ENCODE assay signal across 8 mouse cellular contexts in the genomic region with DNA sequence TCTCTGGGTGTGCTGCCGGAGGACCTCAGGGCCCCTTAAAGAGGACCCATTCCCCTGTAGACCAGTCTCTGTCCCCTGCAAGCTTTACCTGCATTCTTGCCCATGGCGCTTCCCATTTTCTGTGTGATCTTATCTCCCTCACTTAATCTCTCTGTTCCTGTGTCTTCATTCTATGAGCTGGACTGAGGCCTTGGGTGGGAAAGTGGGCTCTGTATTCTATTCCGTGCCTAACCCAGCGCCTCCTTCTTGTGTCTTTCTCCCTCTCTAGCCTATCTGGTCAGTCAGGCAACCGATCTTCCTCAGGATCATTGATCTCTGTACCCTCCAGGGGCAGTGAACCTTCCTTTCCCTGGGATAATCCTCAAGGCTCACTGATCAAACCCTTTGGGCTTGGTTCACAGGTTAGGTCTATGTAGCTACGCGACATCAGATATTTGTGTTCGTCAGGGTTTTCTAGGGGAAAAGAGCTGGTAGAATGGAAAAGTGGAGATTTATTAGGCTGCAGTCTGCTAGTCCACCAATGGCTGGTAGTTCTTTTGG. TPM values are rescaled to one million over a fixed set of nuclear protein-coding genes. Genes with fewer than 3 reads are reported as not detected.
DNase-seq lines count a peak whose midpoint lies in the region; ATAC-seq and TF ChIP-seq lines count a peak whose summit lies in the region.

No protein-coding gene starts in this region.

- no peak overlapping the region for H3K27ac ChIP-seq in heart, embryonic 15.5 days
- H3K27ac ChIP-seq in hindbrain, postnatal 0 days, result no peak overlapping the region
- no peak overlapping the region for H3K27ac ChIP-seq in midbrain, embryonic 14.5 days (replicated peaks; ENCODE audit: low read depth, low read length)

- H3K4me1 ChIP-seq in heart, embryonic 15.5 days (replicated peaks), result peaks cover 18% of the 10 kb centered on the region
- H3K4me1 ChIP-seq in hindbrain, postnatal 0 days (ENCODE audit: insufficient read depth, low read length), result peaks cover 9% of the 10 kb centered on the region; the same call in 1 of the 2 replicates
- peaks cover 10% of the 10 kb centered on the region; the same call in 1 of the 2 replicates for H3K4me1 ChIP-seq in midbrain, embryonic 14.5 days (ENCODE audit: control insufficient read depth, insufficient read depth, low read length)

- H3K27me3 ChIP-seq in heart, embryonic 15.5 days, result no peaks in the 10 kb centered on the region
- no peaks in the 10 kb centered on the region for H3K27me3 ChIP-seq in hindbrain, postnatal 0 days (ENCODE audit: insufficient read depth, low read length)
- no peaks in the 10 kb centered on the region for H3K27me3 ChIP-seq in midbrain, embryonic 14.5 days (ENCODE audit: control insufficient read depth, insufficient read depth, low read length)

- H3K4me3 ChIP-seq in heart, embryonic 15.5 days, result peak overlapping the region; percentile 81
- peak overlapping the region; percentile 56 for H3K4me3 ChIP-seq in hindbrain, postnatal 0 days (ENCODE audit: low read length)
- H3K4me3 ChIP-seq in midbrain, embryonic 14.5 days (replicated peaks; ENCODE audit: low read depth, low read length), result peak overlapping the region; percentile 52

- no peak for TF ChIP-seq CTCF in hindbrain, postnatal 0 days (IDR thresholded peaks at IDR 0.05; ENCODE audit: low read depth)

- H3K9ac ChIP-seq in heart, embryonic 15.5 days, result peak overlapping the region; percentile 75
- H3K9ac ChIP-seq in hindbrain, postnatal 0 days (replicated peaks; ENCODE audit: low read length), result peak overlapping the region; percentile 40; the same call in 1 of the 2 replicates
- H3K9ac ChIP-seq in midbrain, embryonic 14.5 days (replicated peaks; ENCODE audit: low read length), result no peak overlapping the region; the same call in 1 of the 2 replicates

- no peak for DNase-seq in heart, postnatal 4 days
- DNase-seq in c-Kit-positive CD71-positive TER-119-positive erythroid progenitor cells, embryonic 14.5 days (ENCODE audit: low spot score), result peak; percentile 30
- DNase-seq in hindbrain, postnatal 0 days (ENCODE audit: low spot score), result no peak
- DNase-seq in midbrain, embryonic 14.5 days, result no peak
- no peak for DNase-seq in thymus, postnatal 10 days (ENCODE audit: low spot score in 2 of 2)
- no peak for DNase-seq in right cerebral cortex, postnatal 14 days
- DNase-seq in right cerebral cortex, postnatal 25 days, result no peak

- H3K9me3 ChIP-seq in heart, embryonic 15.5 days (replicated peaks), result no peaks in the 10 kb centered on the region
- H3K9me3 ChIP-seq in hindbrain, postnatal 0 days (ENCODE audit: low read length), result no peaks in the 10 kb centered on the region
- no peaks in the 10 kb centered on the region for H3K9me3 ChIP-seq in midbrain, embryonic 14.5 days (ENCODE audit: control insufficient read depth, low read length)

- 33% methylated on average over 8 of the region's 8 CpGs for WGBS in heart, embryonic 15.5 days
- 33% methylated on average over 8 of the region's 8 CpGs for WGBS in hindbrain, postnatal 0 days
- WGBS in midbrain, embryonic 14.5 days, result 30% methylated on average over 8 of the region's 8 CpGs

- 0 out of 2 replicates have a peak, but pooled peaks cover 3% of the 10 kb centered on the region for H3K36me3 ChIP-seq in heart, embryonic 15.5 days
- H3K36me3 ChIP-seq in hindbrain, postnatal 0 days (ENCODE audit: insufficient read depth, low read length), result no peaks in the 10 kb centered on the region
- no peaks in the 10 kb centered on the region for H3K36me3 ChIP-seq in midbrain, embryonic 14.5 days (ENCODE audit: control insufficient read depth, insufficient read depth, low read length)

- peak overlapping the region; percentile 94 for H3K4me2 ChIP-seq in heart, embryonic 15.5 days
- H3K4me2 ChIP-seq in hindbrain, postnatal 0 days (ENCODE audit: low read depth, low read length), result peak overlapping the region; percentile 98
- H3K4me2 ChIP-seq in midbrain, embryonic 14.5 days (ENCODE audit: low read length), result peak overlapping the region; percentile 93

- no peak for ATAC-seq in heart, embryonic 15.5 days (replicated peaks; ENCODE audit: insufficient number of reproducible peaks, insufficient read depth, low FRiP score, low read depth)
- ATAC-seq in hindbrain, postnatal 0 days, result no peak
- ATAC-seq in midbrain, embryonic 14.5 days (ENCODE audit: low FRiP score, low TSS enrichment), result no peak

RNA-seq across cellular contexts. Expression of a gene that starts 0.6 kb away (rescaled TPM):
- polyA plus RNA-seq in heart, embryonic 15.5 days (2015; fragmentation: Nextera tagmentation; extraction: Ambion mirVana), result 19.9 and 20.9 TPM in 2 replicates
- total RNA-seq in heart, postnatal 4 days (2021), result 10 to 100 TPM; 22.7 to 25.4 TPM
- 28.5 and 30.2 TPM in 2 replicates for total RNA-seq in hindbrain, postnatal 0 days (2014; rRNA removed)
- polyA plus RNA-seq in hindbrain, postnatal 0 days (2015; fragmentation: Nextera tagmentation; extraction: Ambion mirVana), result 36.7 and 40.9 TPM in 2 replicates
- 17.0 and 19.1 TPM in 2 replicates for polyA plus RNA-seq in midbrain, embryonic 14.5 days (2014; fragmentation: Nextera tagmentation; extraction: Ambion mirVana)
